Mouse (Mus musculus): ENCODE data around the gene M6pr.

Gene M6pr

GRCm38 (mm10) chr6:122308505-122309393, at the start of gene M6pr:
TSS of gene M6pr (plus strand) at chr6:122308720.
- peak; percentile 97 for DNase-seq (ENCODE audit: low read depth, low spot score)

- no peak for DNase-seq (ENCODE audit: low read depth, low spot score)
Observed at GRCm38 (mm10) chr6:122262543-122262942, 46.0 kb upstream of the M6pr start.

GRCm38 (mm10) chr6:122268561-122268960, 40.0 kb upstream of the M6pr start:
- peak; percentile 43 for DNase-seq (ENCODE audit: low read depth, low spot score)

GRCm38 (mm10) chr6:122269170-122269569, 39.4 kb upstream of the M6pr start:
- no peak for DNase-seq (ENCODE audit: low read depth, low spot score)

GRCm38 (mm10) chr6:122270152-122270551, 38.4 kb upstream of the M6pr start:
- DNase-seq (ENCODE audit: low read depth, low spot score) = no peak

GRCm38 (mm10) chr6:122274546-122274945, 34.0 kb upstream of the M6pr start:
- no peak for DNase-seq (ENCODE audit: low read depth, low spot score)

- DNase-seq (ENCODE audit: low read depth, low spot score) = no peak
Observed at GRCm38 (mm10) chr6:122276565-122276964, 32.0 kb upstream of the M6pr start.

- no peak for DNase-seq (ENCODE audit: low read depth, low spot score)
Observed at GRCm38 (mm10) chr6:122282782-122283181, 25.7 kb upstream of the M6pr start, which contains the start of gene Klrg1. TSS of gene Klrg1 (minus strand) at chr6:122282882.

- no peak for DNase-seq (ENCODE audit: low read depth, low spot score)
Observed at GRCm38 (mm10) chr6:122283429-122283828, 25.1 kb upstream of the M6pr start.

GRCm38 (mm10) chr6:122284304-122284703, 24.2 kb upstream of the M6pr start:
- no peak for DNase-seq (ENCODE audit: low read depth, low spot score)

- DNase-seq (ENCODE audit: low read depth, low spot score) = no peak
Observed at GRCm38 (mm10) chr6:122284823-122285222, 23.7 kb upstream of the M6pr start.

- no peak for DNase-seq (ENCODE audit: low read depth, low spot score)
Observed at GRCm38 (mm10) chr6:122288263-122288662, 20.3 kb upstream of the M6pr start.

- no peak for DNase-seq (ENCODE audit: low read depth, low spot score)
Observed at GRCm38 (mm10) chr6:122289313-122289712, 19.2 kb upstream of the M6pr start.

- no peak for DNase-seq (ENCODE audit: low read depth, low spot score)
Observed at GRCm38 (mm10) chr6:122290253-122290652, 18.3 kb upstream of the M6pr start.

- no peak for DNase-seq (ENCODE audit: low read depth, low spot score)
Observed at GRCm38 (mm10) chr6:122291264-122291663, 17.3 kb upstream of the M6pr start.

- no peak for DNase-seq (ENCODE audit: low read depth, low spot score)
Observed at GRCm38 (mm10) chr6:122291735-122292134, 16.8 kb upstream of the M6pr start.

- no peak for DNase-seq (ENCODE audit: low read depth, low spot score)
Observed at GRCm38 (mm10) chr6:122292184-122292583, 16.3 kb upstream of the M6pr start.

GRCm38 (mm10) chr6:122293121-122293520, 15.4 kb upstream of the M6pr start:
- DNase-seq (ENCODE audit: low read depth, low spot score) = no peak

GRCm38 (mm10) chr6:122293796-122294195, 14.7 kb upstream of the M6pr start:
- no peak for DNase-seq (ENCODE audit: low read depth, low spot score)

- no peak for DNase-seq (ENCODE audit: low read depth, low spot score)
Observed at GRCm38 (mm10) chr6:122294290-122294689, 14.2 kb upstream of the M6pr start.

GRCm38 (mm10) chr6:122295242-122295641, 13.3 kb upstream of the M6pr start:
- no peak for DNase-seq (ENCODE audit: low read depth, low spot score)

- DNase-seq (ENCODE audit: low read depth, low spot score) = no peak
Observed at GRCm38 (mm10) chr6:122296918-122297278, 11.6 kb upstream of the M6pr start.
